Mouse (Mus musculus): ENCODE data around the gene Bin2. TPM values are rescaled to one million over a fixed set of nuclear protein-coding genes. Genes with fewer than 3 reads are reported as not detected.

Gene Bin2
- polyA plus RNA-seq, 1 experiment = 23.9 TPM

GRCm38 (mm10) chr15:100664813-100665274 lies 4.5 kb downstream of the Bin2 start:
- no peak for DNase-seq
- TF ChIP-seq POLR2A (IDR thresholded peaks at IDR 0.05; ENCODE audit: borderline replicate concordance, extremely low read depth, low read depth, low read length) = no peak
- no peak for TF ChIP-seq CTCF (IDR thresholded peaks at IDR 0.05; ENCODE audit: insufficient read depth, low read length)
- Histone ChIP-seq H3K4me3 (replicated peaks; ENCODE audit: extremely low read depth, low read depth, low read length) (no peak overlapping the region), H3K4me1 (ENCODE audit: control insufficient read depth, insufficient read depth, low read length) (0 out of 2 replicates have a peak, but pooled peaks cover 3% of the 10 kb centered on the region)
- 68% methylated on average over 9 of the region's 9 CpGs for WGBS

- H3K4me1 ChIP-seq (ENCODE audit: control insufficient read depth, insufficient read depth, low read length) = no peaks in the 10 kb centered on the region
- H3K4me3 ChIP-seq (replicated peaks; ENCODE audit: extremely low read depth, low read depth, low read length) = no peak overlapping the region
- 79% methylated on average over 5 of the region's 5 CpGs for WGBS
- TF ChIP-seq CTCF (IDR thresholded peaks at IDR 0.05; ENCODE audit: insufficient read depth, low read length) (no peak), POLR2A (IDR thresholded peaks at IDR 0.05; ENCODE audit: borderline replicate concordance, extremely low read depth, low read depth, low read length) (no peak)
- no peak for DNase-seq
These were observed 8.5 kb downstream of the Bin2 start for GRCm38 (mm10) chr15:100660805-100661204.

GRCm38 (mm10) chr15:100660306-100660705 lies 9.0 kb downstream of the Bin2 start:
- no peak for DNase-seq
- H3K4me1 ChIP-seq (ENCODE audit: control insufficient read depth, insufficient read depth, low read length) = no peaks in the 10 kb centered on the region
- TF ChIP-seq POLR2A (IDR thresholded peaks at IDR 0.05; ENCODE audit: borderline replicate concordance, extremely low read depth, low read depth, low read length) = no peak
- no peak for TF ChIP-seq CTCF (IDR thresholded peaks at IDR 0.05; ENCODE audit: insufficient read depth, low read length)
- no peak overlapping the region for H3K4me3 ChIP-seq (replicated peaks; ENCODE audit: extremely low read depth, low read depth, low read length)
- 79% methylated on average over 9 of the region's 9 CpGs for WGBS

GRCm38 (mm10) chr15:100655201-100655600 lies 14.2 kb downstream of the Bin2 start:
- 84% methylated on average over 5 of the region's 5 CpGs for WGBS
- no peak for DNase-seq
- Histone ChIP-seq H3K4me1 (ENCODE audit: control insufficient read depth, insufficient read depth, low read length) (no peaks in the 10 kb centered on the region), H3K4me3 (replicated peaks; ENCODE audit: extremely low read depth, low read depth, low read length) (no peak overlapping the region)
- no peak for TF ChIP-seq CTCF (IDR thresholded peaks at IDR 0.05; ENCODE audit: insufficient read depth, low read length)
- no peak for TF ChIP-seq POLR2A (IDR thresholded peaks at IDR 0.05; ENCODE audit: borderline replicate concordance, extremely low read depth, low read depth, low read length)

GRCm38 (mm10) chr15:100654271-100654670 lies 15.1 kb downstream of the Bin2 start:
- WGBS = 41% methylated on average over 1 of the region's 1 CpGs
- no peak for DNase-seq
- Histone ChIP-seq H3K4me1 (ENCODE audit: control insufficient read depth, insufficient read depth, low read length) (no peaks in the 10 kb centered on the region), H3K4me3 (replicated peaks; ENCODE audit: extremely low read depth, low read depth, low read length) (no peak overlapping the region)
- TF ChIP-seq POLR2A (IDR thresholded peaks at IDR 0.05; ENCODE audit: borderline replicate concordance, extremely low read depth, low read depth, low read length) (no peak), CTCF (IDR thresholded peaks at IDR 0.05; ENCODE audit: insufficient read depth, low read length) (no peak)

- no peak for DNase-seq
- Histone ChIP-seq H3K4me1 (ENCODE audit: control insufficient read depth, insufficient read depth, low read length) (no peaks in the 10 kb centered on the region), H3K4me3 (replicated peaks; ENCODE audit: extremely low read depth, low read depth, low read length) (no peak overlapping the region)
- TF ChIP-seq CTCF (IDR thresholded peaks at IDR 0.05; ENCODE audit: insufficient read depth, low read length) (no peak), POLR2A (IDR thresholded peaks at IDR 0.05; ENCODE audit: borderline replicate concordance, extremely low read depth, low read depth, low read length) (no peak)
- WGBS = 62% methylated on average over 9 of the region's 9 CpGs
These were observed 17.7 kb downstream of the Bin2 start for GRCm38 (mm10) chr15:100651610-100652009.

- no peak for TF ChIP-seq POLR2A (IDR thresholded peaks at IDR 0.05; ENCODE audit: borderline replicate concordance, extremely low read depth, low read depth, low read length)
- no peak for TF ChIP-seq CTCF (IDR thresholded peaks at IDR 0.05; ENCODE audit: insufficient read depth, low read length)
- no peak for DNase-seq
- no peaks in the 10 kb centered on the region for H3K4me1 ChIP-seq (ENCODE audit: control insufficient read depth, insufficient read depth, low read length)
- WGBS = 84% methylated on average over 10 of the region's 10 CpGs
- H3K4me3 ChIP-seq (replicated peaks; ENCODE audit: extremely low read depth, low read depth, low read length) = no peak overlapping the region
These were observed 19.2 kb downstream of the Bin2 start for GRCm38 (mm10) chr15:100650111-100650510.

DNA sequence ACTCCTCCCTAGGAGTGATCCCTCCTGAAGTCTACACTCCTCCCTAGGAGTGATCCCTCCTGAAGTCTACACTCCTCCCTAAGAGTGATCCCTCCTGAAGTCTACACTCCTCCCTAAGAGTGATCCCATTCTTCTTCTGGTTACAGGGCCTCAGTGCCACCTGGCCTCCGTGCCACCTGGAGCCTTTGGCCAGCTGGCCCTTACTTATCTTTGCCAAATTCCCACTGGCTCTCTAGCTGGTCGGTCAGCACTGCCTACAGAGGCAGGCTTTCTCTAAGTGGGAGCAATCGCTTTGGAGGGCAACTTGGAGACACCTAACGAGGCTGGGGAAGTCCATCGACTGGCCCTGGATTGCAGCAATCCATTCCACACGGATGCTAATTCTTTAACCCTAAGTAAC lies 23.2 kb downstream of the Bin2 start:
- TF ChIP-seq CTCF (IDR thresholded peaks at IDR 0.05; ENCODE audit: insufficient read depth, low read length) (no peak), POLR2A (IDR thresholded peaks at IDR 0.05; ENCODE audit: borderline replicate concordance, extremely low read depth, low read depth, low read length) (no peak)
- WGBS = 83% methylated on average over 6 of the region's 6 CpGs
- no peaks in the 10 kb centered on the region for H3K4me1 ChIP-seq (ENCODE audit: control insufficient read depth, insufficient read depth, low read length)
- H3K4me3 ChIP-seq (replicated peaks; ENCODE audit: extremely low read depth, low read depth, low read length) = no peak overlapping the region
- no peak for DNase-seq

GRCm38 (mm10) chr15:100642451-100642850 lies 26.9 kb downstream of the Bin2 start:
- TF ChIP-seq CTCF (IDR thresholded peaks at IDR 0.05; ENCODE audit: insufficient read depth, low read length) (no peak), POLR2A (IDR thresholded peaks at IDR 0.05; ENCODE audit: borderline replicate concordance, extremely low read depth, low read depth, low read length) (no peak)
- WGBS = 91% methylated on average over 7 of the region's 7 CpGs
- DNase-seq = no peak
- H3K4me3 ChIP-seq (replicated peaks; ENCODE audit: extremely low read depth, low read depth, low read length) = no peak overlapping the region
- H3K4me1 ChIP-seq (ENCODE audit: control insufficient read depth, insufficient read depth, low read length) = no peaks in the 10 kb centered on the region

GRCm38 (mm10) chr15:100641226-100641810 lies 28.0 kb downstream of the Bin2 start:
- Histone ChIP-seq H3K4me1 (ENCODE audit: control insufficient read depth, insufficient read depth, low read length) (no peaks in the 10 kb centered on the region), H3K4me3 (replicated peaks; ENCODE audit: extremely low read depth, low read depth, low read length) (no peak overlapping the region)
- TF ChIP-seq POLR2A (IDR thresholded peaks at IDR 0.05; ENCODE audit: borderline replicate concordance, extremely low read depth, low read depth, low read length) = no peak
- TF ChIP-seq CTCF (IDR thresholded peaks at IDR 0.05; ENCODE audit: insufficient read depth, low read length) = no peak
- no peak for DNase-seq
- WGBS = 50% methylated on average over 13 of the region's 16 CpGs
